Mouse (Mus musculus) olfactory bulb, adult 2 months (tissue): Measurements from ENCODE around the gene Olfr427. TPM values are rescaled to one million over a fixed set of nuclear protein-coding genes. Genes with fewer than 3 reads are reported as not detected.

Source experiments
- H3K27ac ChIP-seq: fragments of 200-500 bp; 2 replicates; pipeline ENCODE4 v1.5.1; 2012; ENCODE audit warnings: low read depth, low read length; ENCODE audit not compliant: insufficient read depth
- H3K4me1 ChIP-seq: fragments of 200-500 bp; 2 replicates; pipeline ENCODE4 v1.6.1; 2012; ENCODE audit warnings: low read length; ENCODE audit not compliant: control insufficient read depth, insufficient read depth
- H3K4me3 ChIP-seq: fragments of 200-500 bp; 2 replicates; pipeline ENCODE4 v1.5.1; 2012; ENCODE audit warnings: mild to moderate bottlenecking, low read depth, low read length, moderate library complexity; ENCODE audit not compliant: insufficient read depth
- CTCF ChIP-seq: fragments of 200-500 bp; IDR thresholded peaks from 2 replicates; pipeline ENCODE4 v1.5.1; 2012; ENCODE audit warnings: low read depth, mild to moderate bottlenecking, low read length, moderate library complexity; ENCODE audit not compliant: insufficient read depth
- POLR2A ChIP-seq: fragments of 200-500 bp; IDR thresholded peaks from 2 replicates; pipeline ENCODE4 v1.6.1; 2012; ENCODE audit warnings: mild to moderate bottlenecking, low read depth, low read length, moderate library complexity; ENCODE audit not compliant: insufficient read depth
- WGBS: fragments of 180-500 bp; shearing (Covaris S2); methylation state at CpG from one replicate; pipeline ENCODE4 v1.1.7; 2018; 5-methylcytosine and 5-hydroxymethylcytosine counted together
- polyA plus RNA-seq: library from polyadenylated mRNA; stranded (reverse); fragments of >200 nt; gene quantifications from 2 replicates; pipeline ENCODE4 v1.2.4, GENCODE M21; 2012; ENCODE audit warnings: low replicate concordance; ENCODE audit not compliant: missing spikeins, insufficient read depth, insufficient read length

The Olfr427 gene
- polyA plus RNA-seq, 1 experiment = not detected

DNA sequence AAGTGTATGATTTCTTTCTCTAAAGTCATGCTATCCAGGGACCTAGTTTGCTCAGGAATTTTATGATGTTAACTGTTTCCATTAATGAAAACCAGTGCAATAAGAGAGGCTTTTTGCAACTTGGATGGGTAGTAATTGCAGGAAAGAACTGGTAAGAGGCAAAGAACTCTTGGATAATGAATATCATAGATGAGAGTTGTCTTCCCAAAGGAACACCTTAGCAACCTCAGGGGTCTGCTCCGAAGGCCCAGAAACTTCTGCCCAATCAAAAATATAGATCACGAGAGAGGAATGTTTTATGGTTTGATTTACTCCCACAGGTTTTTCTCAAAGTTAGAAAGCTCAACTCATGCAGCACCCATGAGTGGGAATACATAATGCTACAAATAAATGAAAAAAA lies 12.7 kb upstream of the Olfr427 start, which contains the start of gene Olfr429:
Olfr429 (plus strand) TSS at position 301 of the 400 bp plus-strand sequence.
- TF ChIP-seq CTCF = no peak
- no peak for TF ChIP-seq POLR2A
- Histone ChIP-seq H3K27ac (no peak within 1 kb of the TSS), H3K4me1 (no peaks in the 10 kb centered on the region), H3K4me3 (no peak within 1 kb of the TSS)
- WGBS = 98% methylated on average over 2 of the region's 2 CpGs

DNA sequence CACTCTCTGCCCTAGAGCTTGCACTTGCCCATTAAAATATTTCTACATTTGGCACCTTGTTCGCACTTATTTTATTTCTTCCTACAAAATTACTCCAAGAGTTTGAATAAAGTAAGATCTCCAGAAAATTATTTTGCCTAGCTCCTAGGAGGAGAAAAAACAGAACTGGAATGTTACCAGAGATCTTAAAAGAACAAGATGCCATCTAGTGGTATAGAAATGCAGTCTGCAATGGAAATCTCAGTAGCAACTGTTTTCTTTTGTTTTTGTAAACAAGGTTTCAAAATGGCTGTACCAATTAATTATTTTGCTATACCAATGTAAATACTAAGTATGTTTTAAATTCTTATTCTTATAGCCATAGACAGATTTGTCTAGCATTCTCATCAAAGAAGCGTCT lies 7.0 kb downstream of the Olfr427 start:
- Histone ChIP-seq H3K27ac (no peak overlapping the region), H3K4me1 (no peaks in the 10 kb centered on the region), H3K4me3 (no peak overlapping the region)
- no peak for TF ChIP-seq CTCF
- no peak for TF ChIP-seq POLR2A
- 70% methylated on average over 2 of the region's 2 CpGs for WGBS

DNA sequence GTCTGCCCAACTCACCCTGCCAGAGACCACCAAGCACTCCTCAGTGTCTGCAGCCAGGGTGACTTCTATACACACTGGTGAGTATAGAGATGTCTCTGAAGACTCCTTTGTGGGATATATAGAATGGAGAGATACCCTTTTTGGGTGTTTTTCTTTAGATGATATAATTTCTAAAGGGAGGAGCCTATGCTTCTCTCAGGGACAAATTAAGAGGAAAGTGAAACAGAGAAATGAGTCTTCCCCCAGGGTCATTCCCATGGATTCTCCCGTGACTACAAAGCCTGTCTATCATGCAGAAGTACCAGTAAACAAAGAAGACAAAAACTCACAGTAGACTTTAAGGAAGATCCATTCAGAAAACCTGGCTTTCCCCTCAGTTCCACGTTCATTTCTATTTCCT lies 24.4 kb downstream of the Olfr427 start, which contains the start of gene Olfr231:
Olfr231 (minus strand) TSS at position 101 of the 400 bp plus-strand sequence.
- Histone ChIP-seq H3K4me1 (no peaks in the 10 kb centered on the region), H3K4me3 (no peak within 1 kb of the TSS), H3K27ac (no peak within 1 kb of the TSS)
- TF ChIP-seq CTCF (no peak), POLR2A (no peak)
- 59% methylated on average over 2 of the region's 2 CpGs for WGBS

DNA sequence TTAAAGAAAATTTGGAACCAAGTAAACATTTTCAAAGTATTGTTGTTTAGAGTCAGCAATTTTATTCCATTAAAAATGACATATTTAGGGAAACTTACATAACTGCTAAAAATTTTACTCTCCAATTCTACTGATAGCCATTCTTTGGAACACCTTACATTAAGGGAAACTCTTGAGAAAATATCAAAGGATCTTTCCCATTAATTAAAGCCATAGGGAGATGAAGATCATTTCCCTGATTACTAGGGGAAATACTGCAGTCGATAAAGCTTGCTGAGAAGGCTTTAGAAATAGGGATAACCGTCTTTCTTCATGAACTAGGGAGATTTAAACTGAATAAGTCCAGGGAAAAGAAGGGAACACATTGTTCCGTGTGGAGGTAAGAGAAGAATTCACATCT lies 34.5 kb downstream of the Olfr427 start, which contains the start of gene Olfr424:
Olfr424 (plus strand) TSS at position 301 of the 400 bp plus-strand sequence.
- WGBS = 62% methylated on average over 3 of the region's 3 CpGs
- TF ChIP-seq POLR2A = no peak
- no peak for TF ChIP-seq CTCF
- Histone ChIP-seq H3K4me1 (no peaks in the 10 kb centered on the region), H3K27ac (no peak within 1 kb of the TSS), H3K4me3 (no peak within 1 kb of the TSS)

DNA sequence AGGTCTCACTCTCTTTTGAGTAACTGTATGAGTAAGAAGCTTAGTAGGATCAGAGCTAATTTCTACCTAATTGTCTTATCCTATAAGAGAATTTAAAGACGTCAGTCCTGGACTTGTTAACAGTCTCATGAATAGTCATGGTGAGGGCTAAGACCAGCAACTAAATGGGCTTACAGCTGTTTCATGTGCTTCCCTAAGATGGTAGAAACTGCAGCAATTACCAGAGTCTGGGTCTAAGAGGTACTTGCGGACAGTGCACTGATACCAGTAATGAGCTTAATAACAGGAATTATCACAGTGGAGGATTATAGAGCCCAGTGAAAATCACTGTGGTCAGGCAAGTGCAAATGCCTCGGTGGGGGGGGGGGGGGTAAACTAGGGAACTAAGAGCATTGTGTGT lies 35.3 kb downstream of the Olfr427 start:
- TF ChIP-seq CTCF (no peak), POLR2A (no peak)
- WGBS = 35% methylated on average over 3 of the region's 3 CpGs
- Histone ChIP-seq H3K27ac (no peak overlapping the region), H3K4me3 (no peak overlapping the region), H3K4me1 (no peaks in the 10 kb centered on the region)

DNA sequence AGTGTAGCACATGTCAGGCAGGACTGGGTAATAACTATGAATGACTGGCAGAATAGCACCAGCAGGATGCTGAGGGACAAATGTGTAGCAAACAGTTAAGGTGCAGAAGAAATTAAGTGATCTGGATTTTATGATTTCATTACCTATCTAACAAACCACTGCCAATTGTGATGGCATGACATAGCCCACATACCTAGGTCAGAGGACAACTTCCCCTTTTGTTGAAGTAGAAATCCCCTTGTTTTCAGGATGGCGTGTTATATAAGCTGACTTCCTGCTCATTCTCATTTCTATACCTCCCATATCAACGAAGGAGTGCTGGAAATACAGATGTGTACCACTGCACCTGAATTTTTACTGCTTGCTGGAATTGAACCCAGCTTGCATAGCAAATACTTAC lies 44.7 kb downstream of the Olfr427 start:
- WGBS = 80% methylated on average over 2 of the region's 2 CpGs
- no peak overlapping the region for H3K4me3 ChIP-seq
- no peak overlapping the region for H3K27ac ChIP-seq
- TF ChIP-seq CTCF = no peak
- no peak for TF ChIP-seq POLR2A
- H3K4me1 ChIP-seq = no peaks in the 10 kb centered on the region

DNA sequence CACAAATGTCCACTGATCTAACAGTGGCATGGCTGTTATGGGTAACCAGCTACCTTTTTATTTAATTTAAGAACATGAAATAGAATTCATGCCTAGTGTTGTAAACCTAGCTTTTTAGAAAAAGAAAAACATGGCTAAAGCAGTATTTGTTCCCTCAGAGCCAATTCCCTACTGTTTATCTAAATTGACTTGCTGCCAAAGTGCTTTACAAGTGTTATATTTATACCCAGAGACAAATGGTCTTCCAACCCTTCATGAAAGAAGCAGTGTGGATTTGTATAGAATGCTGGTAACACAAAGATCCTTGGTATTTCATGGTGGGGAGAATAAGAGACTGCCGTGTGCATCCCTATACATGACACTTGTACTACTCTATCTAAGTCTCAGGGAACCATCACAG lies 50.0 kb downstream of the Olfr427 start:
- Histone ChIP-seq H3K27ac (no peak overlapping the region), H3K4me3 (no peak overlapping the region), H3K4me1 (no peaks in the 10 kb centered on the region)
- 60% methylated on average over 1 of the region's 1 CpGs for WGBS
- TF ChIP-seq POLR2A (no peak), CTCF (no peak)

DNA sequence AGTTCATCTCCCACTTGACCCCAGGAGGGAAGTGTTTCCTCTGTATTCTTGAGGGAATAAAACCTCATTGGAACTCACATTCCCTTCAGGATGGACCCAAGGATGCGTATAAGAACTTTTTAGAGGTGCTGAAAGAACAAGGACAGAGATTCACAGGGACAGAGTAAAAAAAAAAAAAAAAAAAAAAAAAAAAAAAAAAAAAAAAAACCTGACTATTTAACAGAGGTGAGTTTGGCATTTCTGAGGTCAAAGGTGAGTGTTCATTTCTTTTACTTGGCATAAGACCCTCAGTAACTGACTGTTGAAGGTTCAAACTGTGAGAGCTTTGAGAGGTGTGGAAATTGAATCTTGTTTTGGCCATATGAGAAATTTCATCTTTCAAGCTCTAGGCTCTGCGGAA lies 52.6 kb downstream of the Olfr427 start:
- no peak for TF ChIP-seq CTCF
- no peak for TF ChIP-seq POLR2A
- Histone ChIP-seq H3K27ac (no peak overlapping the region), H3K4me3 (no peak overlapping the region), H3K4me1 (no peaks in the 10 kb centered on the region)
- WGBS = 91% methylated on average over 2 of the region's 2 CpGs

Other genes with a start within 250 kb of the Olfr427 start
- not detected in 2 replicates for gene Ifi211, start 183.8 kb upstream of the Olfr427 start, polyA plus RNA-seq
- gene Mndal, start 154.4 kb upstream of the Olfr427 start, polyA plus RNA-seq = not detected in 2 replicates
- gene Ifi203, start 154.2 kb upstream of the Olfr427 start, polyA plus RNA-seq = not detected in 2 replicates
- not detected in 2 replicates for gene Ifi202b, start 114.1 kb upstream of the Olfr427 start, polyA plus RNA-seq
- gene Ifi205, start 65.1 kb upstream of the Olfr427 start, polyA plus RNA-seq = 191 TPM in 1 of 2 replicates, not detected in the other
- not detected in 2 replicates for gene Olfr433, start 56.2 kb upstream of the Olfr427 start, polyA plus RNA-seq
- not detected in 2 replicates for gene Olfr432, start 47.7 kb upstream of the Olfr427 start, polyA plus RNA-seq
- not detected in 2 replicates for gene Olfr430, start 30.3 kb upstream of the Olfr427 start, polyA plus RNA-seq
- gene Olfr429, start 12.6 kb upstream of the Olfr427 start, polyA plus RNA-seq = not detected in 2 replicates
- gene Olfr231, start 24.3 kb downstream of the Olfr427 start, polyA plus RNA-seq = not detected in 2 replicates
- gene Olfr424, start 34.6 kb downstream of the Olfr427 start, polyA plus RNA-seq = not detected in 2 replicates
- gene Olfr420, start 58.7 kb downstream of the Olfr427 start, polyA plus RNA-seq = not detected in 2 replicates
- not detected in 2 replicates for gene Spta1, start 75.9 kb downstream of the Olfr427 start, polyA plus RNA-seq
- gene Olfr419, start 155.2 kb downstream of the Olfr427 start, polyA plus RNA-seq = not detected in 2 replicates
- not detected in 2 replicates for gene Mptx1, start 233.6 kb downstream of the Olfr427 start, polyA plus RNA-seq